Mouse (Mus musculus): ENCODE measurements around the gene Derl2. TPM values are rescaled to one million over a fixed set of nuclear protein-coding genes. Genes with fewer than 3 reads are reported as not detected.

Gene Derl2
- total RNA-seq, 2 experiments from 2014 or later: 15.9 to 19.3 TPM

DNA sequence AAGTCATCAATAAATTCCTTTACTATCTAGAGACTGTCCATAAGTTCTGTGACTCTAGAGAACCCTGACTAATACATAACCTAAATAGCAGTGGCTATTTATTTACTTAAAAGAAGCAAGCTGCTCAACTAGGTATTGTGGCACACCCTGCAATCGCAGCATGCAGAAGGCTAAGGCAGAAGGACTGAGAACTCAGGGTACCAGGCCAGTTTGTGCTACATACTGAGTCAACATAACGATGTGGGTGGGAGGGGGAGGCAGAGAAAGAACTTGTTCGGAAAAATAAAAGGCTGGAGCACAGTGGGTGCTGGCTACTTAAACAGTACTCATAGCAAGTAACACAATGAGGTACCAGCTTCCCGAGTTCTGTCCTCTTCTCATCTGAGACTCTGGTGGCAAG is 18.5 kb downstream of the Derl2 start:
- intact Hi-C loops (cut with DNase I; ENCODE audit: low total_unique reads): no loop called here
- DNase-seq: no peak

DNA sequence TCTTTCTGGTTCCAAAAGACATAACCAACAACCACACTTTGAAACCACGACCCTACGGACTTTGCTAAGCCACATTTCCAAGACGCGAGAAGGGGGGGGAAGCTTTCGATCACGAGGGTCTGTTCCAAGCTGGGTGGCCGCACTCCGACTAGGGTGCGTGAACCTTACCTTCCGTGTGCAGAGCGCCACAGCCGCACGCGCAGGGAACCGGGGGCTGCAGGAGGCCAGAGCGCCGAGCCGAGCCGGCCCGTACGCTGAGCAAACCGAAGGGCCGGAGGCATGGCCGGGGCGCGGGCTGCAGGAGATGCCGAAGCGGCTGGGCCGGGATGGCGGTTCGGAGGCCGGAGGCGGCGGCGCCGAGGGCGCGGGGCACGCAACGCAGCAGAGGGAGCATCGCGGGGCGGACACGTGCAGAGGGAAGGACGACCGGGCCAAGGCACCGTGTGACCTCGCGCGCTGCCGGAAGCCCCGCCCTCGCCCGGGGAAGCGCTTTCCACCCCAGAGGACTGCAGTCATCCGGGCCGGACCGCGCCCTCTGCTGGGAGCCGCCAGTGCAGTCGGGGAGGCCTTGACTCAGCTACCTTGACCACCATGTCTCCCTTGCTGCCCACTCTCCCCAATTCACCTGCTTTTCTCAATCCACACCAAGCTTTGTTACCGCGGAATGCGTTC is 36.9 kb downstream of the Derl2 start, which contains the start of gene C1qbp:
Gene C1qbp (minus strand): TSS at position 470 of the 672 bp plus-strand sequence.
- intact Hi-C loops (cut with DNase I; ENCODE audit: low total_unique reads): loop anchor here (10.0 kb wide), 1 partner anchor 1232 kb away; the partner anchor contains the start of gene Med31

DNA sequence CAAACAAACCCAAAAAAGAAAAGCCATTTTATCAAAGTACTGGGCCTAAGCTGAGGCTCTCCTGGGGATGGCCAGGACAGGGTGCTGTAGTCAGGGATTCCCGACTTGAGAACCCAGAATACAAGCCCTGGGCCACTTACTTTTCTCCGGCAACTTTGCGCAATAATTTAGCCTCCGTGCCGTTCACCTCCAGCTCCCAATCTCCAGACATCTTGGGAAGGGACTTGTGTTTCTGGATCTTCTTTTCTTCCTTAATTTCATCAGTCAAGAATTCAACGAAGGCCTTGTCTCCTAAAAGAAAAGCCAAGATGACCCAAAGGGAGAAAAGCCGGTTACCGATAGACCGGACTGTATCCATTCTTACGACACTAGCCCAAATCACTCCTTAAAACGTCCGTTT is 37.6 kb downstream of the Derl2 start:
- intact Hi-C loops (cut with DNase I; ENCODE audit: low total_unique reads): loop anchor here (10.0 kb wide), 1 partner anchor 1233 kb away; the partner anchor contains the start of gene Med31

More for the DNA sequence above, 36.9 kb downstream of the Derl2 start, which contains the start of gene C1qbp:
- peak; percentile 96 for DNase-seq

DNA sequence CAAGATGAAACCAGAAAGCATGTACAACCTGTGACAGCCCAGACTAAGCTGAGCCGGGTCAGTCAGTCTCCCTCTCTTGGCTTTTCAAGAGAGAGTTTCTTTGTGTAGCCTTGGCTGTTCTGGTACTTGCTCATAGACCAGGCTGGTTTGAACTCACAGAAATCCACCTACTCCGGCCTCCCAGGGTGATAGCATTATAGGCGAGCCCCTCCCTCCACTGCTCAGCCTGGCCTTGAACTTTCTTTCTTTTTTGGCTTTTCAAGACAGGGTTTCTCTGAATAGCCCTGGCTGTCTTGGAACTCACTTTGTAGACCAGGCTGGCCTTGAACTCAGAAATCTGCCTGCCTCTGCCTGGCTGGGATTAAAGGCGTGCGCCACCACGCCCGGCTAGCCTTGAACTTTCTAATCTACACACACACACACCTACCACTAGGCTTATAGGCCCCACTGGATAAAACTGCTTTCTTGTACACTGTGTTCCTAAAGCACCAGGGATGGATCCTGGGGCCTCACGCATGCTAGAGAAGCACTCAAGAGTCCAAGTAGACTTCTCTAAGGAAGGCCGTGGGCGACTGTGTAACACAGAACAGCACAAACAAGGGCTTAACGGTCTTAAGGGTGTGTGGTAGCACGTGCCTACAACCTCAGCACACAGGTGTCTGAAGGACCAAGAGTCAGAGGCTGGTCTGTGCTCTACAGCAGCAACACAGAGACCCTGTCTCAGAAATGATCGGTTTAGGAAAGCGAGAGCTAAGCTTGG is 38.7 kb downstream of the Derl2 start:
- DNase-seq: no peak
- intact Hi-C loops (cut with DNase I; ENCODE audit: low total_unique reads): loop anchor here (10.0 kb wide), 1 partner anchor 1234 kb away; the partner anchor contains the start of gene Med31

More for the DNA sequence above, 37.6 kb downstream of the Derl2 start:
- DNase-seq: no peak

DNA sequence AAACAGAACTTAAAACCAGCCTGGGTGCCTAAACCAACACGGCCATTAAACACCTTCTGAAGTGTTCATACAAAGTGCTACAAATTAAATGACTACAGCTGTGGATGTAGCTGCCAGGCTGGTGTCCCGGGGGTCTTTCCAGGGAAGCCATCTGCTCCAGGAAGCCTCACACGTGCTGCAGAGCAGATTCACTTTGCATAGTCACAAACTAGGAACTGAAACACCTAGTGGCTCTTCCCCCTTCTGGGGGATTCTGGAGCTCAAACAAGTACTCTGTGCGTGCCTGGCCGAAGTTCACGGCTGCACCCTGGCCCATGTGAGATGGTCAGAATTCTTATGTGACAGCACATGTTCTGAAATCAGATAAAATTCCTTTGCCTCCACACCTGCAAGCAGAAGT is 39.4 kb downstream of the Derl2 start:
- DNase-seq: no peak
- intact Hi-C loops (cut with DNase I; ENCODE audit: low total_unique reads): loop anchor here (10.0 kb wide), 1 partner anchor 1235 kb away; the partner anchor contains the start of gene Med31

DNA sequence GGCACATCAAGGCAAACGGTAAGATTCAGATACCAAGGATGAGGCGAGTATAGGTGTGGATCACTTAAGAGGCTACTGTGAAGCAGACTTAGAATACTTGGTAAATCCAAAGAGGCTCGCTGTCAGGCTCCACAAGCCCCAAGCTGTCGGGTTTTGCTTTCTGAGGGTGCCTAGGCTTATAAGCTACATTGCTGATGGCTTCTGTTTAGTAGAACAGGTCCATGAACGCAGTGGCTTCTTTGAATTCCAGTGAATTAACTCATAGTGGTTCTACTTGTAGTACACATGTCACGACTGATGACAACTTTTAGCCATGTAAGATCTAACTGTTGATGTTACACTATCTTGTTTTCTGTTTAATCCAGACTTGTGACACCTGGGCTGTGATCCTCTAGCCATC is 42.3 kb downstream of the Derl2 start:
- DNase-seq: no peak
- intact Hi-C loops (cut with DNase I; ENCODE audit: low total_unique reads): no loop called here

DNA sequence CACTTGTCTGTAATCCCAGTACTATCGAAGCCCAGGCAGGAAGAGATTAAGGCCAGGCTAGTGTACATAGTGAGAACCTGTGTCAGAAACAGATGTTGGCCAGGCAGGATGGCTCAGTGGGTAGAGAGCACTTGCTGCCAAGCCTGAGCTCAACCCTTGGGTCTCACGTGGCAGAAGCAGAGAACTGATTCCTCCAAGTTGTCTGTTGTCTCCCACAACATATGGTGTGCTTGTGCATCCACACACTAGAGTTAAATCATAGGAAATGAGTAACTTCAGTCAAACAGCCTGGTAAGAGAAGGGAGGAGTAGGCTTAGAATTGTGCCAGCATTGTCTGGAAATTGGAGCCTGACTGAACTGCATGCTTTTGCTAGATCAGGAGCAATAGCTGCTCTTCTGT is 44.4 kb downstream of the Derl2 start:
- intact Hi-C loops (cut with DNase I; ENCODE audit: low total_unique reads): no loop called here

DNA sequence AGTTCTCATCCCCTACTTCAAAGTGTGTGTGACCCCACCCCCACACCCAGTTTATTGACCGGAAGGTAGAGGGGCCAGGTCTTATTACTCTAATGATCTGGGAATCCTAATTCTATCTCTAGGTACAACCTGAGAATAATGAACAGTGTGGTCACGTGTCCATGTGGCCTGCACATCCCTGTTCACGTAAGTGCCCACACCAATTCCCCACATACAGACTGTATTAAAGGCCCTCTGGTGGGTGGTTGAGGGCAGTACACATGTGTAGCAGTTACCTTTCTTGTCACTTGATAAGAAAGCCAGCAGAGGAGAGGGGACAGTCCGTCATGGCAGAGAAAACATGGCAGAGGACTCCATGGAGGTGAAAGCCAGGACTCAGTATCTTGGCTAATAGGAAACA is 45.7 kb downstream of the Derl2 start:
- no peak for DNase-seq
- intact Hi-C loops (cut with DNase I; ENCODE audit: low total_unique reads): no loop called here

More for the DNA sequence above, 44.4 kb downstream of the Derl2 start:
- no peak for DNase-seq

DNA sequence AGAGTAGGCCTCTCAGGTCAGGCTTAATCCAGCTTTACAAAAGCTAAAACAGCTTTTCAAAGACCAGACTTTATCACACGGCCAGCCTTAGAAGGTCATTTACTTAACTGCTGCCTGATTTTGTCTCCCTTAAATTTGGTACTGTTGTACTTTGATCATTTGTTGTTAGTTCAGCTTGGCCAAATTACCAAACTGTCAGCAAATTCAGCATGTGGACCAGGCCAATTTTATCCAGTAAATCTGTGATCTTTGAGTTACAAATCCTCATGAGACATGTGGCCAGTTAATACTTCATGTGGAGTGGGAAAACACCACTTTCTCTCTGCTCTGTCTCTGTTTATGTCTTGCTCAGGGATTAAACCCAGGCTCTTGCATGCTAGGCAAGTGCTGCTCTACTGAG is 47.1 kb downstream of the Derl2 start:
- intact Hi-C loops (cut with DNase I; ENCODE audit: low total_unique reads): no loop called here
- no peak for DNase-seq

DNA sequence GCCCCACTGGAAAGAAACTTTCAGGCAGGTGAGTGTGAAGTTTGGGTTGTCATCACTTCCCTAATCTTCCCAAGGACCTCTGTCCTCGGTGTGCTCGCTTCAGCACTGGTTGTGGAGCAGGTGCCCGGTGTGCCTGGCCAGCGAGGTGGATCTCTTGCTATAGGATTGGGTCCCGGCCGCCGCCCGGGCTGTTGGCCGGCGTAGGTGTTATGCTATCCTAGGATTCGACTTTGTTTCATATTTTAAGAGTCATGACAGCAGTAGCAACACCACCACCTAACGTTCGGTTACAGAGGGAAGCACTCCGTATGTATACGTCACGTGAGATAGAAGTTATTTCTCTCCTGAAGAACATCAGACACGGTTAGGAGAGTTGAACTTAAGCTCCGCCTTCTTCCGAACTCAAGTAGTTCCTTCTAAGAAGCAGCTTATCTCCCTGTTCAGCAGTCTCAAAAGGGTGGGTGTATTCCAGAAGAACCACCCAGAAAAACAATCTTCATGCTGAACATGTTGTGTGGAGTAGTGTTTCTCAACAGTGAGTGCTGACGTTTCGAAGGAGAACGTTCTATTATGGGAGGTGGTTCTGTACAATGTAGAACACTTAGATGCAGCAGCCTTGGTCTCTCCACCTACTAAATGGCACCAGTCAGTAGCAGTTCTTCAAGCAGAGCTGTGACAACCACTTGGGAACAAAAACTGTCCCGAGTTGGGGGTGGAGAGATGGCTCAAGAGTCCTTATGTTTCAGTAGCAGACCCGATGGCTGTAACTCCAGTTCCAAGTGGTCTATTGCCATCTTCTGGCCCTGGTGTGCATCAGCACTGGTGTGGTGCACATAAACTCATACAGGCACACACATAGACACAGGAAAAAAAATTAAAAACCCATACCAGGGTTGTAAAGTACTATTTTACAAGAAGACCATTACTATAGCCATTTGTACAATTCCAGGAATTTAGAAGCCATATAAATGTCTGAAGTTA is 48.8 kb downstream of the Derl2 start:
- peak; percentile 13 for DNase-seq
- intact Hi-C loops (cut with DNase I; ENCODE audit: low total_unique reads): no loop called here

DNA sequence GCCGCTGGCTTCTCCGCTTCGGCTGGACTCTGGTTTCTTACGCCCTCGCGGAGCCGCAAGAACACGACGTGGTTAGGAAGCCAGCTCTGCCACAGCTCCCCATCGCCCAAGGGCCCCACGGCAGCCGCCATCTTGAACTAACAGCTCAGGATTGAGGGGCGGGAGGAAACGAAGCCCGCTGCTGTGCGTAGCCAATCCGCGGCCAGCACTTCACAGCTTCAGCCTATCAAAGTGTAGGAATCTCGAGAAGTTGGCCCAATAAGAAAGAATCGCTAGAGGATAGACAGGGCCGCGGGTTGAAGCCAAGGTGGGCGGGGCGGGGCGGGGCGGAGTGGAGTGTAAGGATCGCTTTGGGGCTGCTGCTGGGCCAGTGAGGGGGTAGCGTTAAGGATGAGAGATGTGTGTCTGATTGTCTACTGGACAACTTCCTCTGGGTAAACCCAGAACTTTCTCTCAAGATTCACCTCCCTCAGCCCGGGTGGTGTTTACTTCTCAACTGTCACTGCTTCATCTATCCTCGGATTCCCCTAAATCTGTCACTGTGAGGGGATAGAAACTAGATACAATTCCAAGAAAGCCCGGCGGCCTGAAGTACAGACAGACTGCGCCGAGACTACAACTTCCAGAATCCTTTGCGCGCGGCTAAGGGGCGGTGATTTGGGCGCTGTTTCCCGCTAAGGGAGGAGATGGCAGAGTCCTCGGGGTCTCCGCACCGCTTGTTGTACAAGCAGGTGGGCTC is 49.7 kb downstream of the Derl2 start, which contains the start of the genes Nup88 and Rpain:
Gene Nup88 (minus strand): TSS at position 153 of the 739 bp plus-strand sequence.
Gene Rpain (plus strand): TSS at position 393 of the 739 bp plus-strand sequence.
- DNase-seq: peak; percentile 90
- intact Hi-C loops (cut with DNase I; ENCODE audit: low total_unique reads): no loop called here

DNA sequence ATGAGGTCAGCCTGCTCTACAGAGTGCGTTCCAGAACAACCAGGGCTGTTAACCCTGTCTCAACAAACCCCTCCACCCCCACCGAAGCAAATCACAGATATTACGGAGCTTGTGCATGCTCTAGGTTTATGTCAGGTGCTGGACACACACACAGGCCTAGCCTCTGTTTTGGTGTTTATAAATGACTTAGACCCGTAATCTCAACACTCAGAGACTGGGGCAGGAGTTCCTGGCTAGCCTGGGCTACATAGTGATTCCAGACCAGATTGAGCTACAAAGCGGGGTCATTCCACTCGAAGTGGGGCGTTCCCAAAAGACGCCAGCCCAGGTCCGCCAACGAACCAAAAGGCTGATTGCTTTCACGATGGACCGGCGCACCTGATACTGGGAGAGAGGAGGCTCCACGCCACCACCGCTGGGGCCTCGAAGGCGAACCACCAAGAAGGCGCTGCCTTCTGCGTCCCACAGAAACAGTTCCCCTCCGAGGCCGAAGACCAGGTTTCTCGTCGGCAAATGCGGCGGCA is 50.3 kb downstream of the Derl2 start:
- peak; percentile 29 for DNase-seq
- intact Hi-C loops (cut with DNase I; ENCODE audit: low total_unique reads): no loop called here

DNA sequence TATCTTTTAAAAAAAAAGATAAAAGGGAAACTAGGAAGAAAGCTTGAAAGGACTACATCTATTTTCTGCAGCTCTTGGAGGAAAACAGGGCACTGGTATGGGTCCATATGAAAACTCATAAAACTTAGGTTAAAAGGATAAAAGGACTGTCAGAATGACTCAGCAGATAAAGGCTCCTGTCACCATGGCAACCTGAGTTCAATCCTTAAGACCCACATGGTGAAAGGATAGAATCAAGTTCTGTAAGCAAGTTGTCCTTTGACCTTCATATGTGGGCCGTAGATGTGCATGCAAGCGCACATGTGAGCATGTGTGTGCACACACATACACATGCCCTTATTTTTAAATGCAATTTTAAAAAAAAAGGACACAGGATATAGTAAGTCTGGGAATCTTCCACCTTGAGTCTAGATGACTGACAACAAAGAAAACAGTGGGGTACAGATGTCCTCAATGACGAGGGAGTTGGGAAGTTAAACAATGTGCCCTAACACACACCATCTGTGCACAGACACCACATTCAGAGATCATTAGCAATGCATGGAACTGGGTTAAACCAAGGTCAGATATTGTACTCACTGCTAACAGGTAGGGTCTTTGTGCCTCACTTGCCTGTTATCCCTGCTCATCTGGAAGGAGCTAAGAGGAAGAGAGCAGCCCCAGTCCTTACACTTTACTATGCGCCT is 55.3 kb downstream of the Derl2 start:
- no peak for DNase-seq
- intact Hi-C loops (cut with DNase I; ENCODE audit: low total_unique reads): no loop called here

DNA sequence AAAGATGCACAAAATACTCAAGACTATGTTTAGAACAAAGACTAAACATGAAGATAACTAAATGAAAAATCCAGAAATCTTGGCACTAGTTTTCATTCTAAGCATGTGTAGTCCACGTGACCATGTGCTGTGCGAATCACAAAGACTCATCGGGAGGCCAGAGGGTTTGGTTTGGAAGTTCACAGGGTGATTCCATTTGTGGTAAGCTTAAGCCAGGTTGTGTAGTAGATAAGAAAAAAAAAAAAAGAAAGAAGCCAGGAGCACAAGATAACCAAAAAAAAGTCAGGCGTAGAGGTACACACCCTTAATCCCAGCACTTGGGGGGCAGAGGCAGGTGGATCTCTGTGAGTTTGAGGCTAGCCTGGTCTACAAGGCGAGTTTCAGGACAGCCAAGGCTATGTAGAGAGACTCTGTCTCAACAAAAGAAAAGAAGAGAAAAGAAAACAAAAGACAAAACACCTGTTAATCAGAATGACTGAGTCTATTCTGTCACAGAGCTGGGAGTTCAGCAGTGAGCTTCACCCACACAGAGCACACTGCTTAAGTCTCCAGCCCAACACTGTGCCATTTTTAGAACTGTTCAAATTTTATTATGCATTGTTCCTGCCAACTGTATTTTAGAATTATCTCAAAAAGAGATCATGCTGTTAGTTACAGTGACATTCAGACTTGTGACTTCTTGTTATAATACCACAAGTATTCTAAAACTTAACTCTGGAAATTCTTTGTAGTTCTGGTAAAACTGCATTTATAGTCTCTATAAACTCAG is 58.7 kb downstream of the Derl2 start:
- intact Hi-C loops (cut with DNase I; ENCODE audit: low total_unique reads): no loop called here
- no peak for DNase-seq
